Mouse (Mus musculus) neural tube, embryonic 14.5 days (tissue): ENCODE measurements around the gene Gabrb2. TPM values are rescaled to one million over a fixed set of nuclear protein-coding genes. Genes with fewer than 3 reads are reported as not detected.

ENCODE experiments used
- ATAC-seq: fragments of 200-750 bp; cut with Nextera tagmentation; 2 replicates; pipeline ENCODE4 v1.8.0; 2017; ENCODE audit warnings: low read depth, mild to moderate bottlenecking, moderate TSS enrichment, moderate library complexity
- H3K27ac ChIP-seq: fragments of 300-500 bp; sonication (generic); 2 replicates; pipeline ENCODE4 v1.5.1; 2014; ENCODE audit warnings: low read depth, mild to moderate bottlenecking, control low read depth, low read length, moderate library complexity, mixed read lengths
- H3K27me3 ChIP-seq: fragments of 300-500 bp; sonication (generic); 2 replicates; pipeline ENCODE4 v1.6.1; 2014; ENCODE audit warnings: low read length; ENCODE audit not compliant: control insufficient read depth, insufficient read depth
- H3K36me3 ChIP-seq: fragments of 300-500 bp; sonication (generic); 2 replicates; pipeline ENCODE4 v1.6.1; 2014; ENCODE audit warnings: low read length, mixed read lengths; ENCODE audit not compliant: control insufficient read depth, insufficient read depth
- H3K4me1 ChIP-seq: fragments of 300-500 bp; sonication (generic); 2 replicates; pipeline ENCODE4 v1.6.1; 2014; ENCODE audit warnings: low read length; ENCODE audit not compliant: control insufficient read depth, insufficient read depth
- H3K4me2 ChIP-seq: fragments of 300-500 bp; sonication (generic); 2 replicates; pipeline ENCODE4 v1.6.1; 2014; ENCODE audit warnings: mild to moderate bottlenecking, low read depth, low read length, control low read depth
- H3K4me3 ChIP-seq: fragments of 300-500 bp; sonication (generic); 2 replicates; pipeline ENCODE4 v1.5.1; 2014; ENCODE audit warnings: low read depth, low read length, control low read depth, mixed read lengths
- H3K9ac ChIP-seq: fragments of 300-500 bp; sonication (generic); replicated peaks from 2 replicates; pipeline ENCODE4 v1.6.1; 2014; ENCODE audit warnings: low read depth, mild to moderate bottlenecking, control low read depth, low read length, mixed read lengths
- H3K9me3 ChIP-seq: fragments of 300-500 bp; sonication (generic); 2 replicates; pipeline ENCODE4 v1.6.1; 2016; ENCODE audit warnings: low read length; ENCODE audit not compliant: control insufficient read depth
- WGBS: fragments of 180-500 bp; shearing (Covaris S2); extraction: QIAGEN DNeasy Blood & Tissue Kit; methylation state at CpG from one replicate; pipeline ENCODE4 v1.1.7; 2014; 5-methylcytosine and 5-hydroxymethylcytosine counted together
- polyA plus RNA-seq: library from polyadenylated mRNA; unstranded; fragments of >200 nt; fragmentation: Nextera tagmentation; extraction: Ambion mirVana; gene quantifications from 2 replicates; pipeline ENCODE4 v1.2.1, GENCODE M21; 2014

Gene Gabrb2
- polyA plus RNA-seq, 1 experiment from 2014 or later: 19.2 TPM

DNA sequence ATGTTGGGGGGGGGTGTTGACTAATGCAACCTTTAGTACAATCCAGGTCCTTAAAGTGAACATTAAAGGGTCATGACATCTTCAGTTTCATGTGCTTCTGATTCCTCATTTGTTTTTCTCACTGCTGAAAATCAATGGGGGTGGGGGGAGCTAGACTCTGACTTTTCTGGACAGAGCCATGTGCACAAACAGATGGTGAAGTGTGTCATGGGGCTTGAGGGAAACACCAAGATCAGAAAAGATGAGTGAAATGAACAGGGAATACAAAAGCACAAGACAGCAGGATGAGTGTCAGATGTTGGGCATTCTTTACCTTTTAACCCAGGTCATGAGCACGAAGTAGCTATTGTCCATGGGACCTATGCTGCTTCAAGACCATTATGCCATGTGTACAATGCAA, 86.4 kb downstream of the Gabrb2 start:
- Histone ChIP-seq H3K4me1 (no peaks in the 10 kb centered on the region), H3K9me3 (no peaks in the 10 kb centered on the region), H3K27ac (no peak overlapping the region), H3K4me2 (no peak overlapping the region), H3K4me3 (no peak overlapping the region), H3K27me3 (no peaks in the 10 kb centered on the region), H3K36me3 (no peaks in the 10 kb centered on the region), H3K9ac (no peak overlapping the region)
- 50% methylated on average over 1 of the region's 1 CpGs for WGBS
- ATAC-seq: no peak

DNA sequence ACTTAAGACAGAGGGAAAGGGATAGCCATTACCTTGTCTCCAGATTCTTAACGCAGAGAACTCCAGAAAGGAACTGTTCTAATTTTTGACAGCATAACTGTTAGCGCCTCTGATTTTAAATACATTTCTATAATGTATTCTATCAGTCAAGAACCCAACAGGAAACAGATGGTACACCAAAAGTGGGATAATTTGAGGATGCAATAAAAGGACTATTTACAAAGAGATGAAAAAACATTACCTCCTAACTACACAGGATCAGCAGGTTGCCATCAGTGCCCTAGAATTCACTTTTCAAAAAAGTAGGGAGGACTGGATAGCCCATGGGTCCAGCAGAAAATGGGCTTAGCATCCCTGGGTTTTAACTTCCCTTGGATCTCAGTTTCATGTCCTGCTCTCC, 102.4 kb downstream of the Gabrb2 start:
- WGBS: 86% methylated on average over 2 of the region's 2 CpGs
- Histone ChIP-seq H3K36me3 (no peaks in the 10 kb centered on the region), H3K9ac (no peak overlapping the region), H3K4me1 (no peaks in the 10 kb centered on the region), H3K27ac (no peak overlapping the region), H3K27me3 (no peaks in the 10 kb centered on the region), H3K4me3 (no peak overlapping the region), H3K4me2 (no peak overlapping the region), H3K9me3 (no peaks in the 10 kb centered on the region)
- no peak for ATAC-seq

DNA sequence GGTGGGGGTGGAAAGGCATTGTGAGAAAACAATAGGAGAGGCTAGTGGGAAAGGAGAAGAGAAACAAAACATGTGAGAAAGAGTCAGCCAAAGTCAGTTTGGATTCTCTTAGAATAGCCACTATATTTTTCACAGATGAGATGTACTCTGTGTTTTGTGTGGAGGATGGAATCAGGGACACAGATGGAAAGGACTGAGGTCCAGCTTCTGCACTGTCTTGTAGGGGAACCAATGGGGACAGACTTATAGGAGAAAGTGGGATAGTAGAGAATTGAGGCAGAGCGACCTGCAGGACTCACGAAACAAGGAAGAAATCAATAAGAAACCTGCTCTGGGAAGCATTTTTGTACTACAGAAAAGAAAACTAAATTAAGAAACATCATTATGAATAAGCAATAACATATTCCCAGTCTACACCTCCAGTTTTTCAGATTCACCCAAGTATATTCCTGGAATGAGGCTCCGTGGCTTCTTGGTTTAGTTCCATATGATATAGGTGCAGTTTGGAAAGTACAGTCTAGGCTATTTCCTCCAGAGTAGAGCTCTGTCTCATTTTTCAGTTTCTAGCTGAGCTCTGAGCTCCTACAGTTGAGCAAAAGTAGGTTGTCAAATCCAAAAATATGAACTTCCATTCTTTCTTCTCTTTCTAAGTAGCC, 108.8 kb downstream of the Gabrb2 start:
- 94% methylated on average over 3 of the region's 3 CpGs for WGBS
- H3K27ac ChIP-seq: no peak overlapping the region
- no peak overlapping the region for H3K4me2 ChIP-seq
- H3K9ac ChIP-seq: no peak overlapping the region
- H3K4me1 ChIP-seq: no peaks in the 10 kb centered on the region
- no peaks in the 10 kb centered on the region for H3K36me3 ChIP-seq
- H3K4me3 ChIP-seq: no peak overlapping the region
- H3K9me3 ChIP-seq: no peaks in the 10 kb centered on the region
- H3K27me3 ChIP-seq: no peaks in the 10 kb centered on the region
- ATAC-seq: no peak

DNA sequence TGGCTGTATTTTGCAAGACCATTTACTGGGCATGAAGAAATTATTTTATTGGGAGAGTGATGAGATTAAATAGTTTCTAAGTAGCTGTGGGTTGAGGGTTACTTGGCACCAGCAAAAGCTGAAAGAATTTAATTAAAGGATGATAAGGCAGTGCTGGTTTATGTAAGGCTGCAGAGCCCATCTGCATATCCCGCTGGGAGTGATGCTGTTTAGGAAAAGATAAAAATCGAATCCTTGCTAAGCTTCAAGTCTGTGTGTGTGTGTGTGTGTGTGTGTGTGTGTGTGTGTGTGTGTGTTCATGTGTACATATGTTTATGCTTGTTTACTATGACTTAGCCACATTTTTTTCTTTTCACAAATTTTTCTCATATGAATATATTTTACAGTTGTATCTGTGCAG, 113.0 kb downstream of the Gabrb2 start:
- H3K4me2 ChIP-seq: no peak overlapping the region
- no peak overlapping the region for H3K4me3 ChIP-seq
- no peaks in the 10 kb centered on the region for H3K36me3 ChIP-seq
- no peaks in the 10 kb centered on the region for H3K27me3 ChIP-seq
- H3K4me1 ChIP-seq: no peaks in the 10 kb centered on the region
- no peak for ATAC-seq
- 56% methylated on average over 2 of the region's 2 CpGs for WGBS
- no peaks in the 10 kb centered on the region for H3K9me3 ChIP-seq
- no peak overlapping the region for H3K9ac ChIP-seq
- H3K27ac ChIP-seq: no peak overlapping the region

DNA sequence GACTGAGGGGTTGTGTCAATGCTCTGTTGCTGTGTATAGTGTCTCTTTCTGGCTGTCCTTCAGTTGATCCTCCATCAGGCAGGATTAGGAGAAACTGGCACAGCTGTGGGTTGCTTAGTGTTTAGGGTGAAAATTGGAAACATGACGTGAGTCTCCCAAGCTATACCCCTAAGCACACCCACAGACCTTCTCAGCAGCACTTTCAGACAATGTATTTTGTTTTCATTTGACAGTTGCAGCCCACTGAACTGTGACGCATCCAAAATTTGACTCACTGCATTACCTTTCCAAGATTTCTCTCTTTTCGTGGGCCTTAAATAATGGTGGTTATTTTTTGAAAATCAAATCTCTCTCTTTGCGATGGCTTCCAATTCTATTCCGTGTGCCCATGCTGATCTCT, 115.7 kb downstream of the Gabrb2 start:
- Histone ChIP-seq H3K4me2 (no peak overlapping the region), H3K4me1 (no peaks in the 10 kb centered on the region), H3K9me3 (no peaks in the 10 kb centered on the region), H3K9ac (no peak overlapping the region), H3K4me3 (no peak overlapping the region), H3K36me3 (no peaks in the 10 kb centered on the region), H3K27me3 (no peaks in the 10 kb centered on the region), H3K27ac (no peak overlapping the region)
- WGBS: 82% methylated on average over 5 of the region's 5 CpGs
- ATAC-seq: no peak

DNA sequence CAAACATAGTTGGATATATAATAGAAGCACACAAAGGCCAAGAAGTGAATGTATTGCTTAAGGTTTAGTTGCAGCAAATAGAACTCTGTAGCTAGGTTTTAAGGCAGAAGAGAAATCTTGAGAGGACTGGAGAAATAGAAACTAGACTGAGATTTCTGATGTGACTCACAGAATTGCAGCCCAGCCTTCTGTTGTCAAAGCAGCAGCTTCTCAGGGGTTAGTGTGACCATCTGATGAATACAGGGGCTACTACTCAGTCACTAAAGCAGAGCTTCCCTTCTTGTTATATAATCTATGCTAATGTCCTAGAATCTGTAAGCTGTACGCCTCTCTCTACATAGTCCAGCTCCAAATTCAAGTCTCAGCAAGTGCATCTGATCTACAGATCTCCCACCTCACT, 116.3 kb downstream of the Gabrb2 start:
- H3K27ac ChIP-seq: no peak overlapping the region
- H3K27me3 ChIP-seq: no peaks in the 10 kb centered on the region
- no peak overlapping the region for H3K4me2 ChIP-seq
- no peaks in the 10 kb centered on the region for H3K9me3 ChIP-seq
- no peak overlapping the region for H3K4me3 ChIP-seq
- no peak overlapping the region for H3K9ac ChIP-seq
- ATAC-seq: no peak
- no peaks in the 10 kb centered on the region for H3K4me1 ChIP-seq
- H3K36me3 ChIP-seq: no peaks in the 10 kb centered on the region
- WGBS: 78% methylated on average over 1 of the region's 1 CpGs

DNA sequence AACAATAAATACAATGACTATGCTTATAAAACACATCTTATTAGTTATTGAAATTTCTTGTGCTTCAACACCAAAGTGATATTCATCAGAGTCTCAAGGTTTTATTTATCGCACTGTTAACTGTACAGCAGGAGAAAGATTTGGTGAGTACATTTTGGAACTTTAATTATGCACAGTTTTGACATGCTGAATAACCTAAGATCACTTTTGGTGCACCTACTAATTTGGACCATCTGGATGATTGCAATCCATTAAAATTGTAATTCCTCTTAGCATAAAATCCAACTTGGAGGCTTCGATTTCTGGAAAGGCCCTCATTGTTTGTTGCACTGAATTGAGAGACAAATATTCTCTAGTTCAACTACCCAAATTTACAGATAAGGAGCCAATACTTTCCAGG, 123.3 kb downstream of the Gabrb2 start:
- Histone ChIP-seq H3K4me1 (no peaks in the 10 kb centered on the region), H3K27ac (no peak overlapping the region), H3K4me3 (no peak overlapping the region), H3K4me2 (no peak overlapping the region), H3K36me3 (no peaks in the 10 kb centered on the region), H3K9me3 (no peaks in the 10 kb centered on the region), H3K9ac (no peak overlapping the region), H3K27me3 (no peaks in the 10 kb centered on the region)
- ATAC-seq: no peak
- WGBS: 86% methylated on average over 2 of the region's 2 CpGs

DNA sequence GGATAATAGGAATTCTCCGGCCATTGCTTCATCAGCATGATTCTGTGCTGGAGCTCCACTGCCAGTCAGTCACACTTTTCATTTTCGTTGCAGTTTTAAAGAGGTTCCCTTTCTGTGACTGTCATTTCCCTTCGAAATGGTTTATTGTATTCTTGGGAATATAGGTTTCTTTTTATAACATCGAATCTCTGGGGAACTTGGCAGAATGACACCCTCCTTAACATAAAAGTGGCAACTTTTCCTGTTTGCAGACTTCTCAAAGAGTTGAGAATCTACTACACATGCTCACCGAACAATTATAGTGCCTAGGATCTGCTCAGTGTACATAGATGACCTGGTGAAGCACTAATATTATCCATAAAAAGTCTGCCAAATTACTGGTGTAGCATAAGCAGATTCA, 146.5 kb downstream of the Gabrb2 start:
- Histone ChIP-seq H3K4me2 (no peak overlapping the region), H3K9ac (no peak overlapping the region), H3K27ac (no peak overlapping the region), H3K9me3 (no peaks in the 10 kb centered on the region), H3K4me3 (no peak overlapping the region), H3K4me1 (no peaks in the 10 kb centered on the region), H3K36me3 (no peaks in the 10 kb centered on the region), H3K27me3 (no peaks in the 10 kb centered on the region)
- 87% methylated on average over 5 of the region's 5 CpGs for WGBS
- no peak for ATAC-seq

DNA sequence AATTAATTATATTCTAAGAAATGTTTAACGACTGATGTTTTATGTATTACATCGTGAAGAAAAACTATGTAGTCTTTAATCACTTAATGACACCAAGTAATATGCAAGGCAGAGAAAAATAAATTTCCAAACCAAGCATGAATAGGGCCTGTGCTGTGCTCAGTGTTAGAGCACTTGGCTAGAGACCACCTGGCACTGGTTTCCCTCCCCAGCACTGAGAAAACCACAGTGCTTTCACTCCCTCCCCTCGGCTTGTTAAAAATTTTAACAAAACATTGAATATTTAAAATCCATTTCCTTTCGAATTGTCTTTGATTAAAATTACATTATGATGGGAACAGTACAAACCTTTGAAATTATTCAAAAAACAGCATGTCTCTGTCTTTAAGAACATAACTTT, 151.9 kb downstream of the Gabrb2 start:
- Histone ChIP-seq H3K4me1 (no peaks in the 10 kb centered on the region), H3K9me3 (no peaks in the 10 kb centered on the region), H3K27ac (no peak overlapping the region), H3K36me3 (no peaks in the 10 kb centered on the region), H3K9ac (no peak overlapping the region), H3K4me2 (no peak overlapping the region), H3K27me3 (no peaks in the 10 kb centered on the region), H3K4me3 (no peak overlapping the region)
- WGBS: 85% methylated on average over 4 of the region's 4 CpGs
- no peak for ATAC-seq
